Mouse (Mus musculus) liver, embryonic 16.5 days (tissue): Measurements from ENCODE around the gene Mef2a. TPM values are rescaled to one million over a fixed set of nuclear protein-coding genes. Genes with fewer than 3 reads are reported as not detected.

Experiments
- ATAC-seq: fragments of 200-750 bp; cut with Nextera tagmentation; 2 replicates; pipeline ENCODE4 v1.8.0; 2017; ENCODE audit warnings: low read depth, mild to moderate bottlenecking, moderate number of reproducible peaks, moderate library complexity
- H3K27ac ChIP-seq: fragments of 300-500 bp; sonication (generic); 2 replicates; pipeline ENCODE4 v1.5.1; 2014; ENCODE audit warnings: mild to moderate bottlenecking, low read length
- H3K27me3 ChIP-seq: fragments of 300-500 bp; sonication (generic); 2 replicates; pipeline ENCODE4 v1.6.1; 2014; ENCODE audit warnings: low read depth, low read length, mixed read lengths; ENCODE audit not compliant: control insufficient read depth, insufficient read depth
- H3K36me3 ChIP-seq: fragments of 300-500 bp; sonication (generic); 2 replicates; pipeline ENCODE4 v1.6.1; 2014; ENCODE audit warnings: mild to moderate bottlenecking; ENCODE audit not compliant: control insufficient read depth, insufficient read depth
- H3K4me1 ChIP-seq: fragments of 300-500 bp; sonication (generic); 2 replicates; pipeline ENCODE4 v1.6.1; 2014; ENCODE audit warnings: low read depth, low read length, mixed read lengths; ENCODE audit not compliant: control insufficient read depth
- H3K4me2 ChIP-seq: fragments of 300-500 bp; sonication (generic); 2 replicates; pipeline ENCODE4 v1.6.1; 2014; ENCODE audit warnings: low read depth, low read length, mixed read lengths
- H3K4me3 ChIP-seq: fragments of 300-500 bp; sonication (generic); 2 replicates; pipeline ENCODE4 v1.5.1; 2014; ENCODE audit warnings: low read depth, mild to moderate bottlenecking, low read length
- H3K9ac ChIP-seq: fragments of 300-500 bp; sonication (generic); 2 replicates; pipeline ENCODE4 v1.6.1; 2014; ENCODE audit warnings: low read depth, low read length
- H3K9me3 ChIP-seq: fragments of 300-500 bp; sonication (generic); replicated peaks from 2 replicates; pipeline ENCODE4 v1.6.1; 2016; ENCODE audit warnings: low read length; ENCODE audit not compliant: control insufficient read depth
- WGBS: fragments of 180-500 bp; shearing (Covaris S2); extraction: QIAGEN DNeasy Blood & Tissue Kit; methylation state at CpG from one replicate; pipeline ENCODE4 v1.1.7; 2014; ENCODE audit not compliant: insufficient replicate concordance; 5-methylcytosine and 5-hydroxymethylcytosine counted together
- polyA plus RNA-seq: library from polyadenylated mRNA; unstranded; fragments of >200 nt; fragmentation: Nextera tagmentation; extraction: Ambion mirVana; gene quantifications from 2 replicates; pipeline ENCODE4 v1.2.1, GENCODE M21; 2015

The Mef2a gene
- polyA plus RNA-seq: 11.4 and 12.0 TPM in 2 replicates

- 0% methylated on average over 83 of the region's 89 CpGs for WGBS
- Histone ChIP-seq H3K27me3 (no peaks in the 10 kb centered on the region), H3K9me3 (no peaks in the 10 kb centered on the region), H3K4me1 (peaks cover 24% of the 10 kb centered on the region), H3K9ac (peak within 1 kb of the TSS; percentile 95), H3K36me3 (no peaks in the 10 kb centered on the region), H3K4me3 (peak within 1 kb of the TSS; percentile 92), H3K27ac (peak within 1 kb of the TSS; percentile 92), H3K4me2 (peak within 1 kb of the TSS; percentile 83)
- peak; percentile 90 for ATAC-seq
These were observed at the start of gene Mef2a for GRCm38 (mm10) chr7:67372729-67373583. Gene Mef2a, minus strand, starts transcription at chr7:67372858.

DNA sequence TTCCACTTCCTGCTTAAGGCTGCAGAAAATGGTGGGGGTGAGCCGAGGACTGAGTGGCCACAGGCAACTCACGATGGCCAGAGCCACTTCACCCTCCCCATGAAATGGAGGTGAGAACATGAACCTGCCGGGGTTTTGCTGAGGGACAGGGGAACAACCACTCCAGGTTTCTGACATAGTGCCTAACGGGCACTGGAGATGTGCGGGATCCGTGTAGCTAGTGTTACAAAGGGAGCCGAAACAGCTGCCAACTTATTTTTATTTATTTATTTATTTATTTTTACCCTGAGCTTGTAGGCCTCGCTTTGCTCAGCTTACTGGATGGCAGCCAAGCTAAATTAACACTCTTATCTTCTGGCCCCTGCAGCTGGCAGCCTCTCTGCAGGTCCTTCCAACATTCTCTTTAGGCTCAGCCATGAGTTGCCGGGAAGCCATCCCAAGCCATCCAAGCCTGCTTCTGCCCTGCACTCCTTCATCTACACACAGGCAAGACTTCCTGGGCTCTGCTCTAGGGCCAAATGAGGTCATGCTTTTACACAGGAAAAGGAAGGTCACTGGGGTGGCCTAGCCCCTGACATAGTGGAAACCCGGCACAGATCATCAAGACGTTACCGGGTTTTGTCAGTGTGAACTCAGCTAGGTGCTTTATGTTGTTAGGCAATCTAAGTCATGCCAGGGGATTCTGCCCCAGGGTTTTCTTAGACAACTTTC, 49.0 kb upstream of the Mef2a start:
- no peaks in the 10 kb centered on the region for H3K36me3 ChIP-seq
- no peaks in the 10 kb centered on the region for H3K4me1 ChIP-seq
- no peaks in the 10 kb centered on the region for H3K9me3 ChIP-seq
- H3K4me2 ChIP-seq: no peak overlapping the region
- H3K27me3 ChIP-seq: no peaks in the 10 kb centered on the region
- no peak overlapping the region for H3K4me3 ChIP-seq
- 0 out of 2 replicates have a peak, but pooled peaks have one; percentile 13 for ATAC-seq
- H3K9ac ChIP-seq: no peak overlapping the region
- 57% methylated on average over 12 of the region's 12 CpGs for WGBS
- H3K27ac ChIP-seq: no peak overlapping the region

GRCm38 (mm10) chr7:67421088-67421475, 48.4 kb upstream of the Mef2a start:
- Histone ChIP-seq H3K36me3 (no peaks in the 10 kb centered on the region), H3K4me2 (no peak overlapping the region), H3K9me3 (no peaks in the 10 kb centered on the region), H3K27me3 (no peaks in the 10 kb centered on the region), H3K4me1 (no peaks in the 10 kb centered on the region), H3K4me3 (no peak overlapping the region), H3K9ac (no peak overlapping the region), H3K27ac (no peak overlapping the region)
- WGBS: 37% methylated on average over 3 of the region's 3 CpGs
- no peak for ATAC-seq

DNA sequence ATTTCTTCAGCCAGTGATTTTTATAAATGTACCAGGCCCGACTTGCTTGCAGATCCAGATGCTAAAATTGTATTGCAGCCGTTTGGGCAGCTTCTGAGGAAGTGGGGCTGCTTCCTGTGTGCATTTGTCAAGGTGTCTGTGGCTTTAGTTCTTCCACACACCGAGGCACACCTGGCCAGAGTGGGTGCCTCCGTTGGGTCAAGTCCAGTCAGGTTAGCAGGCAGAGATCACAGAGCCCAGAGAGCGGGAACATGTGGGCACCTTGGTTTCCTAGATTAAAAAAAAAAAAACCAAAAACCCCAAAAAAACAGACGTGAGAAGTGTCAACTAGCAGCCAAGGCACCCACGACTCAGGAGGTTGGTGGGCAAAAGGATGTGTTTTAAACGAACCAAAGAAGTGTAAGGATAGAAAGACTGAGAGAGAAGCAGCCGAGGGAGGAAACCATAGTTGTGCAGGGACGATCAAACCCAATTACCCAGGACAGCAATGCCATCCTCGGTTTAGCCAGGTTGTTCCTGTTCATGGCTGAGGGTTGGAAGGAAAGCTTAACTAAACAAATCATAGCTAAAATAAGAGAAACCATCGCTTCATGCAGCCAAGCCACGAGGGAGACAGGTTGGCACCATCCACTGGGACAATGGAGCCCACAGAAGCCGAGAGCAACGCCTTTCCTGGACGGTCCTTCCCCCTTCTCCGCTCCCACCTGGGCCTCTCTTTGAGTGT, 47.1 kb upstream of the Mef2a start:
- no peaks in the 10 kb centered on the region for H3K36me3 ChIP-seq
- H3K4me2 ChIP-seq: no peak overlapping the region
- no peak overlapping the region for H3K4me3 ChIP-seq
- ATAC-seq: no peak
- H3K9me3 ChIP-seq: no peaks in the 10 kb centered on the region
- no peaks in the 10 kb centered on the region for H3K27me3 ChIP-seq
- H3K4me1 ChIP-seq: no peaks in the 10 kb centered on the region
- no peak overlapping the region for H3K27ac ChIP-seq
- no peak overlapping the region for H3K9ac ChIP-seq
- 37% methylated on average over 17 of the region's 17 CpGs for WGBS

GRCm38 (mm10) chr7:67418122-67418521, 45.5 kb upstream of the Mef2a start:
- WGBS: 72% methylated on average over 5 of the region's 5 CpGs
- no peaks in the 10 kb centered on the region for H3K9me3 ChIP-seq

DNA sequence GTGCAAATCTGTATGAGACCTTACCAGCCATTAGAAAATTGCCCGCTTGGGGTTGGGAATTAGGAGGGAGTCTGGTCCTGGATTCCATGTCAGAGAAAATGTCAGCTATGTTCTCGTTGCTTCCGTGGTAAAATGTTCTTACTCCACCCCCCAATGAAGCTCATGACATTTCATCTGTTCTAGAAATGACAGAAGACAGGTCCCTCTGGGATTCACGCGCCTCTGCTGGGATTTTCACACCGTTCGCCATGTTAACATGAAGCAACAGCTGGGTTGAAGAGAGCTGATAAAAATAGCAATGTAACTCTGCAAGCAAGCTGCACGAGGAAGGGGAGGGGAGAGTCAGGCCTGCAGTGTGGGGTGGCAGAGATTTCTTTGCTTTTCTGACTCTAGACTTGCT, 42.1 kb upstream of the Mef2a start:
- Histone ChIP-seq H3K9ac (no peak overlapping the region), H3K4me1 (no peaks in the 10 kb centered on the region), H3K9me3 (no peaks in the 10 kb centered on the region), H3K36me3 (no peaks in the 10 kb centered on the region), H3K4me2 (no peak overlapping the region), H3K27me3 (no peaks in the 10 kb centered on the region), H3K27ac (no peak overlapping the region), H3K4me3 (no peak overlapping the region)
- WGBS: 56% methylated on average over 8 of the region's 8 CpGs
- no peak for ATAC-seq

More at GRCm38 (mm10) chr7:67418122-67418521, 45.5 kb upstream of the Mef2a start:
- Histone ChIP-seq H3K4me1 (no peaks in the 10 kb centered on the region), H3K9ac (no peak overlapping the region), H3K4me2 (no peak overlapping the region), H3K27ac (no peak overlapping the region), H3K36me3 (no peaks in the 10 kb centered on the region), H3K4me3 (no peak overlapping the region), H3K27me3 (no peaks in the 10 kb centered on the region)
- ATAC-seq: no peak

GRCm38 (mm10) chr7:67412686-67413085, 40.0 kb upstream of the Mef2a start:
- Histone ChIP-seq H3K36me3 (no peaks in the 10 kb centered on the region), H3K27me3 (no peaks in the 10 kb centered on the region), H3K27ac (no peak overlapping the region), H3K4me2 (no peak overlapping the region), H3K4me3 (no peak overlapping the region), H3K9ac (no peak overlapping the region), H3K9me3 (no peaks in the 10 kb centered on the region), H3K4me1 (no peaks in the 10 kb centered on the region)
- 69% methylated on average over 10 of the region's 10 CpGs for WGBS
- no peak for ATAC-seq

DNA sequence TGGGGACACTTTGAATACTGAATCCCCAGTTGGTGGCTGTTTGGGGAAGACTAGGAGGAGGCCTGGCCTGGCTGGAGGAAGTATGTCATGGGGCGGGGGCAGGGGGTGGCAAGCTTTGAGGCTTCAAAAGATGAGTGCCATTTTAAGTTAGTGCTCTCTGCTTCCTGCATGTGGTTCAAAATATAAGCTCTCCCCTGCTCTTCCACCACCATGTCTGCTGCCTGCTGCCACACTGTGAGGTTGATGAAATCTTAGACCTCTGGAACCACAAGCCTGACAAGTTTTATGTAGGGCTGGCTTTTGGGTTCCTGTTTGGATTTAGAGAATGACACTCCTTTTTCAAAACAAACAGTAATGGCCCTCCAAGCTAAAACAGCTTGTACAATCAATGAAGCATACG, 34.4 kb upstream of the Mef2a start:
- Histone ChIP-seq H3K27me3 (no peaks in the 10 kb centered on the region), H3K36me3 (no peaks in the 10 kb centered on the region), H3K27ac (no peak overlapping the region), H3K4me1 (no peaks in the 10 kb centered on the region), H3K4me3 (no peak overlapping the region), H3K4me2 (no peak overlapping the region), H3K9ac (no peak overlapping the region), H3K9me3 (no peaks in the 10 kb centered on the region)
- 63% methylated on average over 2 of the region's 2 CpGs for WGBS
- no peak for ATAC-seq
